Mouse (Mus musculus): Measurements from ENCODE around the gene Csmd2.

- TF ChIP-seq EP300 (IDR thresholded peaks at IDR 0.05; ENCODE audit: low read depth), result no peak
- no peak for TF ChIP-seq CTCF (IDR thresholded peaks at IDR 0.05; ENCODE audit: low read depth)
Measured at GRCm38 (mm10) chr4:128317951-128318350, 330.3 kb downstream of the Csmd2 start.

Measured in liver, postnatal 0 days (tissue).